Comparison of ENCODE assay signal across 26 mouse cellular contexts in the genomic region with DNA sequence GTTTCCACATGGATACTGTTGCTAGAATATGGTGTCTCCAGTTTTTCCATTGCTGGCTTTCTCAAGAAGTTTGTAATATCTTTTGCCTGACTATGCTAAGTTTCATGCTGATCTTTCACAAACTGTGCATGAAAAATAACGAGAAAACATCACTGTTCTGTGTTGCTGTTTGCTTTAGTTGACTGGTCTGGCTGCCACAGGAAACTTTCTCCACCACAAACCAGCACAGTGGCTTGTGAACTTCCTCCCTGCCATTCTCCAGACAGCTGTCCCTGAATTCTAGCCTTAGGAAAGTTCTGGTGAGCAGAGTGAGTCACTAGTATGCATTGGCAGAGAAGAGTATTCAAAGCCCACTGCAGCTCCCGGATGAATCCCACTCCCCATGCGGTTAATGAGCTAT. TPM values are rescaled to one million over a fixed set of nuclear protein-coding genes. Genes with fewer than 3 reads are reported as not detected.
DNase-seq lines count a peak whose midpoint lies in the region; ATAC-seq and TF ChIP-seq lines count a peak whose summit lies in the region.
"Had no signal": no experiment of that assay in that cellular context is flagged by ENCODE, and none has a peak within 500 bp of the region (broad histone marks: within the 10 kb centered on the region; RNA-seq: fewer than 3 reads in every experiment).

No protein-coding gene starts in this region.

- H3K27me3 ChIP-seq in embryonic facial prominence, embryonic 12.5 days = no peaks in the 10 kb centered on the region
- H3K27me3 ChIP-seq in embryonic facial prominence, embryonic 10.5 days (replicated peaks; ENCODE audit: low read depth, poor library complexity, severe bottlenecking) = no peaks in the 10 kb centered on the region
- no peaks in the 10 kb centered on the region for H3K27me3 ChIP-seq in limb, embryonic 12.5 days
- no peaks in the 10 kb centered on the region for H3K27me3 ChIP-seq in limb, embryonic 10.5 days (ENCODE audit: low read depth, poor library complexity, severe bottlenecking)
- H3K27me3 ChIP-seq: forebrain, embryonic 13.5 days; lung, embryonic 15.5 days; midbrain, embryonic 13.5 days; neural tube, embryonic 13.5 days had no signal

- DNase-seq in embryonic facial prominence, embryonic 10.5 days (ENCODE audit: low spot score) = no peak
- DNase-seq in limb, embryonic 10.5 days (ENCODE audit: low spot score) = no peak
- DNase-seq in kidney, adult 18-20 months = no peak
- no peak for DNase-seq in left cerebral cortex, postnatal 36 days (ENCODE audit: low spot score in 2 of 2)
- DNase-seq: adrenal gland, postnatal 10 days; cerebellum, adult 11-12 months; cerebellum, postnatal 25 days; gastrocnemius, postnatal 25 days; kidney, adult 11 months; left cerebral cortex, postnatal 4 days; spleen, adult 18-20 months; thymus, adult 18-20 months had no signal

- WGBS in embryonic facial prominence, embryonic 12.5 days = 66% methylated on average over 3 of the region's 3 CpGs
- 68% methylated on average over 3 of the region's 3 CpGs for WGBS in embryonic facial prominence, embryonic 10.5 days
- 72% methylated on average over 3 of the region's 3 CpGs for WGBS in limb, embryonic 12.5 days
- whole genome bisulfite sequencing in limb, embryonic 10.5 days = 86% methylated on average over 3 of the region's 3 CpGs

- intact Hi-C loops in left cerebral cortex, postnatal 36 days (cut with DNase I) = loop anchor here (5.0 kb wide), 2 partner anchors 52 to 58 kb away; no protein-coding TSS in a partner anchor

- no peak for ATAC-seq in embryonic facial prominence, embryonic 12.5 days (ENCODE audit: insufficient number of reproducible peaks, insufficient read depth, low FRiP score, low TSS enrichment)
- no peak for ATAC-seq in limb, embryonic 12.5 days (ENCODE audit: insufficient number of reproducible peaks, insufficient read depth, low FRiP score, low TSS enrichment, low read depth)
- ATAC-seq in megakaryocyte, adult 5-6 weeks (ENCODE audit: poor library complexity, severe bottlenecking) = peak; percentile 52
- ATAC-seq: activated CD4-positive, CD25-positive, alpha-beta regulatory T cell, adult 4 months; CD4-positive, CD25-positive, alpha-beta regulatory T cell, adult 4 months; forebrain, embryonic 13.5 days; midbrain, embryonic 13.5 days had no signal

- no peak for TF ChIP-seq CTCF in embryonic fibroblast, embryonic 13.5 days (IDR thresholded peaks at IDR 0.05; ENCODE audit: borderline replicate concordance, insufficient read depth, low read length)

- no peak for TF ChIP-seq POLR2A in embryonic fibroblast, embryonic 13.5 days (IDR thresholded peaks at IDR 0.05; ENCODE audit: low read depth, low read length)

- H3K4me2 ChIP-seq in embryonic facial prominence, embryonic 12.5 days (replicated peaks) = no peak overlapping the region
- H3K4me2 ChIP-seq in limb, embryonic 12.5 days = no peak overlapping the region
- H3K4me2 ChIP-seq: forebrain, embryonic 13.5 days; lung, embryonic 15.5 days; midbrain, embryonic 13.5 days; neural tube, embryonic 13.5 days had no signal

- H3K9me3 ChIP-seq in embryonic facial prominence, embryonic 12.5 days = no peaks in the 10 kb centered on the region
- no peaks in the 10 kb centered on the region for H3K9me3 ChIP-seq in embryonic facial prominence, embryonic 10.5 days
- no peaks in the 10 kb centered on the region for H3K9me3 ChIP-seq in limb, embryonic 12.5 days
- H3K9me3 ChIP-seq in limb, embryonic 10.5 days (replicated peaks) = no peaks in the 10 kb centered on the region
- H3K9me3 ChIP-seq: forebrain, embryonic 13.5 days; lung, embryonic 15.5 days; midbrain, embryonic 13.5 days; neural tube, embryonic 13.5 days had no signal

- peaks cover 7% of the 10 kb centered on the region; the same call in 1 of the 2 replicates for H3K4me1 ChIP-seq in embryonic facial prominence, embryonic 12.5 days
- peaks cover 22% of the 10 kb centered on the region for H3K4me1 ChIP-seq in embryonic facial prominence, embryonic 10.5 days
- 0 out of 2 replicates have a peak, but pooled peaks cover 6% of the 10 kb centered on the region for H3K4me1 ChIP-seq in limb, embryonic 12.5 days (replicated peaks)
- H3K4me1 ChIP-seq in limb, embryonic 10.5 days = peaks cover 12% of the 10 kb centered on the region
- H3K4me1 ChIP-seq in embryonic fibroblast, embryonic 13.5 days (ENCODE audit: control insufficient read depth, insufficient read depth, low read length) = no peaks in the 10 kb centered on the region; the same call in 1 of the 2 replicates
- H3K4me1 ChIP-seq: forebrain, embryonic 13.5 days; lung, embryonic 15.5 days; midbrain, embryonic 13.5 days; neural tube, embryonic 13.5 days had no signal

- H3K4me3 ChIP-seq in embryonic facial prominence, embryonic 12.5 days = no peak overlapping the region
- H3K4me3 ChIP-seq in embryonic facial prominence, embryonic 10.5 days = no peak overlapping the region
- H3K4me3 ChIP-seq in limb, embryonic 12.5 days (replicated peaks) = no peak overlapping the region
- no peak overlapping the region for H3K4me3 ChIP-seq in limb, embryonic 10.5 days
- no peak overlapping the region for H3K4me3 ChIP-seq in embryonic fibroblast, embryonic 13.5 days (ENCODE audit: insufficient read depth, low read length)
- H3K4me3 ChIP-seq: forebrain, embryonic 13.5 days; lung, embryonic 15.5 days; midbrain, embryonic 13.5 days; neural tube, embryonic 13.5 days had no signal

- H3K36me3 ChIP-seq in embryonic facial prominence, embryonic 12.5 days = no peaks in the 10 kb centered on the region
- H3K36me3 ChIP-seq in embryonic facial prominence, embryonic 10.5 days (replicated peaks) = no peaks in the 10 kb centered on the region
- no peaks in the 10 kb centered on the region for H3K36me3 ChIP-seq in limb, embryonic 12.5 days
- no peaks in the 10 kb centered on the region for H3K36me3 ChIP-seq in limb, embryonic 10.5 days
- H3K36me3 ChIP-seq: lung, embryonic 15.5 days; midbrain, embryonic 13.5 days; neural tube, embryonic 13.5 days had no signal

- H3K9ac ChIP-seq in embryonic facial prominence, embryonic 12.5 days = no peak overlapping the region
- H3K9ac ChIP-seq in limb, embryonic 12.5 days (replicated peaks) = no peak overlapping the region
- H3K9ac ChIP-seq: forebrain, embryonic 13.5 days; liver, embryonic 14.5 days; lung, embryonic 15.5 days; midbrain, embryonic 13.5 days; neural tube, embryonic 13.5 days had no signal

- peak overlapping the region; percentile 80; the same call in 1 of the 2 replicates for H3K27ac ChIP-seq in embryonic facial prominence, embryonic 12.5 days
- H3K27ac ChIP-seq in embryonic facial prominence, embryonic 10.5 days (replicated peaks) = no peak overlapping the region; the same call in 1 of the 2 replicates
- peak overlapping the region; percentile 23; the same call in 1 of the 2 replicates for H3K27ac ChIP-seq in limb, embryonic 12.5 days
- no peak overlapping the region for H3K27ac ChIP-seq in limb, embryonic 10.5 days
- H3K27ac ChIP-seq in embryonic fibroblast, embryonic 13.5 days (ENCODE audit: insufficient read depth, low read length) = peak overlapping the region; percentile 65
- H3K27ac ChIP-seq: forebrain, embryonic 13.5 days; kidney, postnatal 0 days; liver, embryonic 14.5 days; lung, embryonic 15.5 days; macrophage; midbrain, embryonic 13.5 days; neural tube, embryonic 13.5 days had no signal

RNA-seq across cellular contexts. Expression of a gene that starts 1.1 kb away (rescaled TPM):
- polyA plus RNA-seq in embryonic facial prominence, embryonic 12.5 days (2016; fragmentation: Nextera tagmentation; extraction: Ambion mirVana) = 10.9 and 13.9 TPM in 2 replicates
- polyA plus RNA-seq in embryonic facial prominence, embryonic 10.5 days (2016; fragmentation: Nextera tagmentation; extraction: Ambion mirVana) = 3.0 and 7.6 TPM in 2 replicates
- polyA plus RNA-seq in limb, embryonic 12.5 days (2016; fragmentation: Nextera tagmentation; extraction: Ambion mirVana) = 2.8 and 3.4 TPM in 2 replicates
- 4.5 and 6.4 TPM in 2 replicates for polyA plus RNA-seq in limb, embryonic 10.5 days (2016; fragmentation: Nextera tagmentation; extraction: Ambion mirVana)
- 23.1 and 38.9 TPM in 2 replicates for polyA plus RNA-seq in embryonic fibroblast, embryonic 13.5 days (2011; ENCODE audit: insufficient read length, low read depth, missing spikeins)
- total RNA-seq in megakaryocyte, adult 5-6 weeks (2015) = 1.9 and 3.4 TPM in 2 replicates
- total RNA-seq in megakaryocyte, adult 5-6 weeks (2017) = 0.33 and 1.1 TPM in 2 replicates
- total RNA-seq in left cerebral cortex, postnatal 36 days (2021) = 1 to 10 TPM; 4.3 to 4.5 TPM
- total RNA-seq: ES-E14 had no signal

Comparison
In these comparisons a context has a peak if more than half of its experiments do, and no peak if none do; other contexts are left out.
1. H3K27ac ChIP-seq: peak in embryonic facial prominence, embryonic 12.5 days (single experiment), limb, embryonic 12.5 days (single experiment) and embryonic fibroblast, embryonic 13.5 days (single experiment); none in embryonic facial prominence, embryonic 10.5 days (single experiment) and limb, embryonic 10.5 days (single experiment).